Mouse (Mus musculus) intestine, embryonic 15.5 days (tissue): ENCODE results near the gene Mgrn1. TPM values are rescaled to one million over a fixed set of nuclear protein-coding genes. Genes with fewer than 3 reads are reported as not detected.

Experiments used
- ATAC-seq: fragments of 200-750 bp; cut with Nextera tagmentation; 2 replicates; pipeline ENCODE4 v1.8.0; 2017; ENCODE audit warnings: moderate TSS enrichment, moderate library complexity
- H3K27ac ChIP-seq: fragments of 300-500 bp; sonication (generic); 2 replicates; pipeline ENCODE4 v1.5.1; 2015; ENCODE audit warnings: mild to moderate bottlenecking, inconsistent platforms
- H3K27me3 ChIP-seq: fragments of 300-500 bp; sonication (generic); replicated peaks from 2 replicates; pipeline ENCODE4 v1.6.1; 2015; ENCODE audit warnings: inconsistent platforms
- H3K36me3 ChIP-seq: fragments of 300-500 bp; sonication (generic); 2 replicates; pipeline ENCODE4 v1.6.1; 2015; ENCODE audit warnings: inconsistent platforms
- H3K4me1 ChIP-seq: fragments of 300-500 bp; sonication (generic); replicated peaks from 2 replicates; pipeline ENCODE4 v1.6.1; 2015; ENCODE audit warnings: inconsistent platforms
- H3K4me2 ChIP-seq: fragments of 300-500 bp; sonication (generic); replicated peaks from 2 replicates; pipeline ENCODE4 v1.6.1; 2015; ENCODE audit warnings: mild to moderate bottlenecking, inconsistent platforms
- H3K4me3 ChIP-seq: fragments of 300-500 bp; sonication (generic); replicated peaks from 2 replicates; pipeline ENCODE4 v1.5.1; 2015; ENCODE audit warnings: inconsistent platforms
- H3K9ac ChIP-seq: fragments of 300-500 bp; sonication (generic); 2 replicates; pipeline ENCODE4 v1.6.1; 2015; ENCODE audit warnings: inconsistent platforms
- H3K9me3 ChIP-seq: fragments of 300-500 bp; sonication (generic); 2 replicates; pipeline ENCODE4 v1.6.1; 2016; ENCODE audit warnings: inconsistent platforms
- WGBS: fragments of 180-500 bp; shearing (Covaris S2); methylation state at CpG from one replicate; pipeline ENCODE4 v1.1.7; 2015; 5-methylcytosine and 5-hydroxymethylcytosine counted together
- polyA plus RNA-seq: library from polyadenylated mRNA; unstranded; fragments of >200 nt; fragmentation: Nextera tagmentation; extraction: Ambion mirVana; gene quantifications from 2 replicates; pipeline ENCODE4 v1.2.1, GENCODE M21; 2015

The Mgrn1 gene
- polyA plus RNA-seq, 1 experiment from 2014 or later, result 71.2 TPM

GRCm38 (mm10) chr16:4866101-4866695 lies 19.9 kb upstream of the Mgrn1 start:
- H3K4me3 ChIP-seq, result no peak overlapping the region
- H3K27ac ChIP-seq, result no peak overlapping the region
- no peaks in the 10 kb centered on the region for H3K27me3 ChIP-seq
- no peak overlapping the region for H3K4me2 ChIP-seq
- no peaks in the 10 kb centered on the region for H3K9me3 ChIP-seq
- ATAC-seq, result no peak
- no peaks in the 10 kb centered on the region for H3K4me1 ChIP-seq
- peaks cover 8% of the 10 kb centered on the region; the same call in 1 of the 2 replicates for H3K36me3 ChIP-seq
- WGBS, result 65% methylated on average over 7 of the region's 7 CpGs
- H3K9ac ChIP-seq, result no peak overlapping the region

DNA sequence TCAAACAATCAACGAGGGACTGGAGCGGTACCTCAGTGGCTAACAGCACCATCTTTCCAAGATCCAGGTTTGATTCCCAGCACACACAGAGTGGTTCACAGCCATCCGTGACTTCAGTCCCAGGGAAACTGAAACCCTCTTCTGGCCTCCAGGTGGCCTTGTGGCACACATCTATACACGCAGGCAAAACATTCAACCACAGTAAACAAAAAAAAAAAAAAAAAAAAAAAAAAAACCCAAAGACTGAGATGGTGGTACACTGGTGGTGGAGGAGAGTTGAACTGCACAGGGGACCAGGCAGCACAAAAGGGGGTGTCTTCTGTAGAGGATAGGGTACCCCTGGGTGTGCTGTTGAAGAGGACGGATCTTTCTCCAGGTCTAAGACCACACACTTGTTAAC lies 15.6 kb upstream of the Mgrn1 start:
- 88% methylated on average over 5 of the region's 5 CpGs for WGBS

DNA sequence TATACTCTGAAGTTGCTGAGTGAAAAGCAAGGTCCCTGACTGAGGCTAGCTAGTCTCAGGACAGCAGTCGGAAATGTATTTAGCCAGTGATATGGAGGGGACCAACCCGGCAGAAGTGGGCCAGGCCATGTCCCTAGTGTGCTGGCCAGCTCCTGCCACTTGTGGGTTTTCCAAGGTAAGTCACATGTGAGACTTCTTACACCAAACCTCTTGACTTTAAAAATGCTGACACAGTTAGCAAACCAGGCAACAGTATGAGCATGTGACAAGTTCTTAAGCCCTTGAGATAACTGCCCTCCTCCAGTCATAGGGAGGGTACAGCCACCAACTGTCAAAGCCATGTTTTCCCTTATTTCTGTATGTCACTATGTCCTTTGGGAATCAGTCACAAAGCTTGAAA lies 14.1 kb upstream of the Mgrn1 start:
- Histone ChIP-seq H3K4me2 (no peak overlapping the region), H3K36me3 (peaks cover 26% of the 10 kb centered on the region; the same call in 1 of the 2 replicates), H3K27me3 (no peaks in the 10 kb centered on the region), H3K27ac (no peak overlapping the region), H3K9me3 (no peaks in the 10 kb centered on the region), H3K9ac (no peak overlapping the region), H3K4me1 (peaks cover 21% of the 10 kb centered on the region), H3K4me3 (no peak overlapping the region)
- no peak for ATAC-seq
- WGBS, result 87% methylated on average over 2 of the region's 2 CpGs

More for the DNA sequence above, 15.6 kb upstream of the Mgrn1 start:
- peaks cover 7% of the 10 kb centered on the region; the same call in 1 of the 2 replicates for H3K4me1 ChIP-seq
- no peaks in the 10 kb centered on the region for H3K9me3 ChIP-seq
- no peak overlapping the region for H3K9ac ChIP-seq
- H3K4me2 ChIP-seq, result no peak overlapping the region
- no peak overlapping the region for H3K4me3 ChIP-seq
- H3K27ac ChIP-seq, result no peak overlapping the region
- no peaks in the 10 kb centered on the region for H3K27me3 ChIP-seq
- no peak for ATAC-seq
- H3K36me3 ChIP-seq, result peaks cover 17% of the 10 kb centered on the region; the same call in 1 of the 2 replicates

DNA sequence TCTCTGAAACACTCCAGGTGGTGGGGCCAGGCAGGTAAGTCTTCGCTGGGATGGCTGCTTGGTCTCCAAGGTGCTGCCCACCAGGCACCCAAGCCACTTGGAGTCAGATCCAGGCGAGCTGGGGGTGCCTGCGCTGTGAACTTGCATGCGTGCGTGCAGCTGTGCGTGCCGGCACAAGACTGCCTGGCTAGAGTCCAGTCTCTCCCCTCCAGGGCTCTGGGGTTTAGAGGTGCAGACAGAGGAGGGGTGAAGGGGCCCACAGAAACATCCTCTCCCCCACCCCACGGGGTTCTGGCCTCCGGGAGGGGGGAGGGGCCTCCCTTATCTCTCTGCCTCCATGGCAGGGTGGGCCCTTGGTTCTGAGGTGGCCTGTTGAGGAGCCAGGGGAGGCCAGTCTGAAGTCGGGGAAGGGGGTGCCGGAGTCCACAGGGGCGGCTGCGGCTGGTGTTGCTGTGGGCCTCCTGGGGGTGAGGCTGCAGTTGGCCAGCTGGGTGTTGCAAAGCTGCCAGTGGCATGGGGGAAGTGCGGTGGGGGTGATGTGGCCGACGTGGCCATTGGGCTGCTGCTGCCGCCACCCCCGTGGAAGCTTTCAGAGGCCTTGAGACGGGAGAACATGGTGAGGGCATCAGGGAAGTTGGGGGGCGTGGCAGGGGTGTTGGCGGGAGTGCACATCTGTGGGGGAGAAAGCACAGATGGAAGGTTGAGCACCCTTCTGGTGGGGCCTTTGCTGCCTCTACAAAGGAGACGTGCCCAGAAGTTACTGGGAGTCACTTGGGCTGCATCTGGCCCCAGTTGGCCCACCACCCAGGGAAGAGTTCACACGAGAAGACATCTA lies 10.6 kb upstream of the Mgrn1 start:
- peaks cover 18% of the 10 kb centered on the region; the same call in 1 of the 2 replicates for H3K36me3 ChIP-seq
- WGBS, result 78% methylated on average over 23 of the region's 23 CpGs
- H3K4me3 ChIP-seq, result no peak overlapping the region
- H3K4me2 ChIP-seq, result no peak overlapping the region
- ATAC-seq, result no peak
- H3K27me3 ChIP-seq, result no peaks in the 10 kb centered on the region
- no peak overlapping the region for H3K27ac ChIP-seq
- H3K9me3 ChIP-seq, result no peaks in the 10 kb centered on the region
- no peak overlapping the region for H3K9ac ChIP-seq
- peaks cover 37% of the 10 kb centered on the region for H3K4me1 ChIP-seq

DNA sequence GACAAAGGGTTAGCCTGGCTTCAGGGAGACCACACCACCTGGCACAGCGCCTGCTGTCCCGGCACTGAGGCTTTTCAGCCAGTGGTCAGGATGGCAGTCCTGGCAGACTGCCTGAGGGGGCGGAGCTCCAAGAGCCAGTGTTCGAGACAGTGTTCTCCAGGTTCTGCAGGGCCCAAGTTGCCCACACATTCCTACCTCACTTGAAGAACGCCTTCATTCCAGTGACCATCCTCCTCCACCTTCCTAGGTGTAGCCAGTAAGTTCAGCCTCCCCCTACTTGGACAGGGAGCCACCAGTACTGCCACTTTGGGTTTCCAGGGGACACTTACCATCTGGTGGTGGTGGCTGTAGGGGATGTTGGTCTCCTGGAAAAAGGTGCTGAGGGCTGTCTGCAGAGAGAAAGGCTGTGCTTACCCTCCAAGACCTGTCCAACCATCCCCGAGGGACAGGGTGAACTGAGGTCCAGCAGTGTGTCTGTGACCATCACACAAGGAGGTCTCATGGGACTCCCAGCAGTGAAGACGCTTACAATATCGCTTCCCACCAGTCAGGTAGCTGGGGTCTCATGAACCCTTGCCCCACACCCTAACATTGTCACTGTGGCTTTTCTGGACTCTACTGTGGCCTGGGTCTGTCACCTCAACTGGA lies 9.9 kb upstream of the Mgrn1 start:
- no peaks in the 10 kb centered on the region for H3K9me3 ChIP-seq
- no peak overlapping the region for H3K4me2 ChIP-seq
- peaks cover 37% of the 10 kb centered on the region for H3K4me1 ChIP-seq
- peaks cover 18% of the 10 kb centered on the region; the same call in 1 of the 2 replicates for H3K36me3 ChIP-seq
- H3K27ac ChIP-seq, result no peak overlapping the region
- ATAC-seq, result no peak
- H3K9ac ChIP-seq, result no peak overlapping the region
- 70% methylated on average over 8 of the region's 8 CpGs for WGBS
- no peaks in the 10 kb centered on the region for H3K27me3 ChIP-seq
- H3K4me3 ChIP-seq, result no peak overlapping the region

- ATAC-seq, result no peak
- Histone ChIP-seq H3K9me3 (no peaks in the 10 kb centered on the region), H3K9ac (peak overlapping the region; percentile 23; the same call in 1 of the 2 replicates), H3K27me3 (no peaks in the 10 kb centered on the region), H3K4me2 (peak overlapping the region; percentile 71), H3K4me3 (no peak overlapping the region), H3K36me3 (peaks cover 18% of the 10 kb centered on the region; the same call in 1 of the 2 replicates), H3K4me1 (peaks cover 47% of the 10 kb centered on the region), H3K27ac (peak overlapping the region; percentile 98)
- WGBS, result 87% methylated on average over 4 of the region's 4 CpGs
Observed at GRCm38 (mm10) chr16:4877195-4877594, 8.9 kb upstream of the Mgrn1 start.

DNA sequence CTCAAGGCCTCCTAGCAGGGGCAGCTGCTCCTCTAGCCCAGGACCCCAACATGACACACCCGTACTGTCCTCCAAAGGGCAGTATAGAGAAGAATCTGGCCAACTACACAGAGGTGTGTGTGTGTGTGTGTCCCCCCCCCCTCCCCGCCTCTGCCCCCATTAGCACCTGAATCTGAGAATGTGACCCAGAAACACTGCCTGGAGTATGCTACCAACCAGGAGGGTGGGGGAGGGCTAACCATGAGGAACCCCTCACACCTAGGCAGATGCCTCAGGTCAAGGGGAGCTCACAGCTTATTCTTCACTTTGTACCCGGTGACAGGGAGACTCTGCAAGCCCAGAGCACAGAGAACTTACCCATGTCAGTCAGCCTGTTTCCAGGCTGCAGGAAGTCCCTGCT lies 8.3 kb upstream of the Mgrn1 start:
- H3K4me1 ChIP-seq, result peaks cover 47% of the 10 kb centered on the region
- peak overlapping the region; percentile 98 for H3K27ac ChIP-seq
- H3K4me3 ChIP-seq, result peak overlapping the region; percentile 83
- H3K9ac ChIP-seq, result peak overlapping the region; percentile 69; the same call in 1 of the 2 replicates
- H3K27me3 ChIP-seq, result no peaks in the 10 kb centered on the region
- ATAC-seq, result no peak
- H3K9me3 ChIP-seq, result no peaks in the 10 kb centered on the region
- WGBS, result 54% methylated on average over 3 of the region's 3 CpGs
- peaks cover 18% of the 10 kb centered on the region; the same call in 1 of the 2 replicates for H3K36me3 ChIP-seq
- H3K4me2 ChIP-seq, result peak overlapping the region; percentile 71

DNA sequence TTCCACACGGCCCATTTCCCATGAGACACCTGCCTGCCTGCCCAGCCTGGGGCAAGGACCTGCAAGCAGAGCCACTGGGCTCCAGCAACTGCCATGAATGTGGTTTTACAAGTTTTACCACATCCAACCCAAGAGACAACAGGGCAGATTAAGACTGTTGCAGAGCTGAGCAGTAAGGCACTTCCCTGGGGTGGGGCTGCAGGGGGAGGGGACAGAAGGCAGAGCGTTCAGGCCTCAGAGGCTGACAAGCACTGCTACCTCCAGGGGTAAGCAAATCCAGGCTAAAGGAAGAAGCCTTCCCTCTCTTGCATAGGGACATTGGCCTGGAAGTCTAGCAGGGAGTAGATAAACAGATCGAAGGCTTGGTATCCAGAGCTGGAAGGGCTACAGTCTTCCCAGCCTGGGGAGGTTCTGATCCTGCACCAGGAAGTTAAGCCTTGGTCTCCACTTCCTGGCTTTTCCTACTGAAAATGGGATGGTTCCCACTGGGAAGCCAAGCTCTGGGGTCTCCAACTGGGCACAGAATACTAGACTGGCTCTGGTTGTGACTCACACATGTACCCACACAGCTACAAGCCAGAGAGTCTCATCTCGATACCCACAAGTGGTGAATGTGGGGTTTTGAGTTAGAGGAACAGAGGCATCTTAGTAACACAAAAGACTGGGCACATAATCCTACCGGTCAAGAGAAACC lies 7.7 kb upstream of the Mgrn1 start:
- WGBS, result 14% methylated on average over 5 of the region's 5 CpGs
- Histone ChIP-seq H3K9me3 (no peaks in the 10 kb centered on the region), H3K9ac (peak overlapping the region; percentile 69), H3K27ac (peak overlapping the region; percentile 98), H3K36me3 (peaks cover 16% of the 10 kb centered on the region; the same call in 1 of the 2 replicates), H3K4me1 (peaks cover 47% of the 10 kb centered on the region), H3K4me3 (peak overlapping the region; percentile 83), H3K27me3 (no peaks in the 10 kb centered on the region), H3K4me2 (peak overlapping the region; percentile 71)
- peak; percentile 52 for ATAC-seq

- Histone ChIP-seq H3K4me2 (peak overlapping the region; percentile 71), H3K9ac (peak overlapping the region; percentile 69), H3K4me1 (peaks cover 44% of the 10 kb centered on the region), H3K36me3 (peaks cover 12% of the 10 kb centered on the region; the same call in 1 of the 2 replicates), H3K27ac (peak overlapping the region; percentile 98), H3K27me3 (no peaks in the 10 kb centered on the region), H3K4me3 (peak overlapping the region; percentile 83), H3K9me3 (no peaks in the 10 kb centered on the region)
- ATAC-seq, result peak; percentile 19
- WGBS, result 1% methylated on average over 53 of the region's 54 CpGs
Observed at GRCm38 (mm10) chr16:4879101-4879707, 6.8 kb upstream of the Mgrn1 start.

- Histone ChIP-seq H3K27ac (peak overlapping the region; percentile 98), H3K4me3 (peak overlapping the region; percentile 83), H3K4me1 (peaks cover 44% of the 10 kb centered on the region), H3K36me3 (peaks cover 12% of the 10 kb centered on the region; the same call in 1 of the 2 replicates), H3K9ac (peak overlapping the region; percentile 69), H3K9me3 (no peaks in the 10 kb centered on the region), H3K27me3 (no peaks in the 10 kb centered on the region), H3K4me2 (peak overlapping the region; percentile 71)
- peak; percentile 78 for ATAC-seq
- WGBS, result under 1% methylated on average over 40 of the region's 40 CpGs
Observed at GRCm38 (mm10) chr16:4879708-4880124, 6.3 kb upstream of the Mgrn1 start.

- peaks cover 9% of the 10 kb centered on the region; the same call in 1 of the 2 replicates for H3K36me3 ChIP-seq
- under 1% methylated on average over 48 of the region's 48 CpGs for WGBS
- H3K4me1 ChIP-seq, result peaks cover 42% of the 10 kb centered on the region
- H3K27me3 ChIP-seq, result no peaks in the 10 kb centered on the region
- peak within 1 kb of the TSS; percentile 70 for H3K9ac ChIP-seq
- peak within 1 kb of the TSS; percentile 98 for H3K27ac ChIP-seq
- peak within 1 kb of the TSS; percentile 77 for H3K4me2 ChIP-seq
- H3K9me3 ChIP-seq, result no peaks in the 10 kb centered on the region
- H3K4me3 ChIP-seq, result peak within 1 kb of the TSS; percentile 83
- ATAC-seq, result peak; percentile 84
Observed at GRCm38 (mm10) chr16:4880136-4880825, 5.8 kb upstream of the Mgrn1 start, which contains the start of gene Ubald1. Gene Ubald1, minus strand, starts transcription at chr16:4880315.
